Mouse (Mus musculus): ENCODE data around the gene B9d2.

The B9d2 gene

GRCm38 (mm10) chr7:25674297-25674696 is 6.3 kb upstream of the B9d2 start:
- in situ Hi-C loops (cut with MboI, MseI), result no loop called here

GRCm38 (mm10) chr7:25674719-25675300 is 5.8 kb upstream of the B9d2 start, which contains the start of gene Tmem91:
Gene Tmem91, minus strand, starts transcription at chr7:25675166.
- in situ Hi-C loops (cut with MboI, MseI), result no loop called here

DNA sequence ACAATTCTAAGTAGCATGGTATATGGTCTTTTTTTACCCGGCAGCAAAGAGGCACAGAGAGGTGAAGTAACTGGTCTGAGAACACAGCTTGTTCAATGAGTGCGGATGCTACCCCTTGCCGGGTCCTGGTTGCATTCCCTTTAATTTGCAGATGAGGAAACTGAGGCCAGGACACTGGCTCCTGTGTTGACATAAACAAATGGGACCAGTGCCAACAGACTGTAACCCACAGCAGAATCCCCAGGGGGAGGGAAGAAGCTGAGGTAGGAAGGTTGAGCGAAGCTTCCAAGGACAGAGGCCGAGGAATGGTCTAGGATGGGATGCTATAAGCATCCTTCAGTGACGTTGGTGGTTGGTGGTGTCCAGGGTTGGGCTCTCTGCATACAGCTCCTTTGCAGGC is 5.2 kb upstream of the B9d2 start:
- in situ Hi-C loops (cut with MboI, MseI), result no loop called here

GRCm38 (mm10) chr7:25676085-25676781 is 4.3 kb upstream of the B9d2 start:
- in situ Hi-C loops (cut with MboI, MseI), result no loop called here

- in situ Hi-C loops (cut with MboI, MseI), result no loop called here
These were observed 3.6 kb upstream of the B9d2 start for GRCm38 (mm10) chr7:25677013-25677412.

DNA sequence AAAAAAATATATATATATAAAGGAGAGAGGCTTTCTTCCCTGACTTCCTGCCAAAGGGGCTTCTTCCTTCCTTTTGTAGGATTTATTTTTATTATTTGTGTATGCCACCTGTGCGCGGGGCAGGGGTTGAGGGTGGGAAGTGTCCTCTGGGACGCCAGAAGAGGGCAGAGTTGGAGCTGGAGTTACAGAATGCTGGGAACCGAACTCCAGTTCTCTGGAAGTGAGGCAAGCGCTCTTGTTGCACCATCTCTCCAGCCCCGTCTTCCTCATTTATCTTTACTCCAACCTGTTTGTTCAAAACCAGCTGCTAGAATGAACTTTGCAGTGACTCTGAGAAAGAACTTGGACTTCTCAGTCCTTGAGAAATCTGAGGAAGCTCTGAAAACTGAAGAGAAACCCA is 609 bp upstream of the B9d2 start:
- in situ Hi-C loops (cut with MboI, MseI), result loop anchor here (10.0 kb wide), 1 partner anchor 1295 kb away; no protein-coding TSS in a partner anchor

- in situ Hi-C loops (cut with MboI, MseI), result loop anchor here (10.0 kb wide), 1 partner anchor 1297 kb away; no protein-coding TSS in a partner anchor
These were observed 1.0 kb downstream of the B9d2 start for GRCm38 (mm10) chr7:25681341-25682231.

- in situ Hi-C loops (cut with MboI, MseI), result loop anchor here (10.0 kb wide), 1 partner anchor 1299 kb away; no protein-coding TSS in a partner anchor
These were observed 3.0 kb downstream of the B9d2 start for GRCm38 (mm10) chr7:25683474-25684180.

DNA sequence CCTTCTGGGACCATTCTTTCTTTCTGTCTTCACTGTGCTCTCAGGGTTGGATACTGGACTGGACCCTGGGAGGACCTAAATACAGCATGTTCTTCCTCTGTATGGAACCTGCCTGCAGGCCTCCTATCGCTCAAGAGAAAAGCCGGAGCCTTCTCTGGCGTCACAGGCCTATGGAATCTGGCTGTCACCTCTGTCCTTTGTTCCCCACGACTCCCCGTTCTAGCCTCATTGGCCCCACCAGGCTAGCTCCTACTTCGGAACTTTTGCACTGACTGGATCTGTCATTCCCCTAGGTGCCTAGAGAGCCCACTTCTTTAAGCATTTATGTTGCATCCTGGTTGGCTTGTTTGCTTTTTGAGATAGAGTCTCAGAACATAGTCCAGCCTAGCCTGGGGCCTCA is 4.1 kb downstream of the B9d2 start:
- in situ Hi-C loops (cut with MboI, MseI), result loop anchor here (10.0 kb wide), 1 partner anchor 1300 kb away; no protein-coding TSS in a partner anchor

DNA sequence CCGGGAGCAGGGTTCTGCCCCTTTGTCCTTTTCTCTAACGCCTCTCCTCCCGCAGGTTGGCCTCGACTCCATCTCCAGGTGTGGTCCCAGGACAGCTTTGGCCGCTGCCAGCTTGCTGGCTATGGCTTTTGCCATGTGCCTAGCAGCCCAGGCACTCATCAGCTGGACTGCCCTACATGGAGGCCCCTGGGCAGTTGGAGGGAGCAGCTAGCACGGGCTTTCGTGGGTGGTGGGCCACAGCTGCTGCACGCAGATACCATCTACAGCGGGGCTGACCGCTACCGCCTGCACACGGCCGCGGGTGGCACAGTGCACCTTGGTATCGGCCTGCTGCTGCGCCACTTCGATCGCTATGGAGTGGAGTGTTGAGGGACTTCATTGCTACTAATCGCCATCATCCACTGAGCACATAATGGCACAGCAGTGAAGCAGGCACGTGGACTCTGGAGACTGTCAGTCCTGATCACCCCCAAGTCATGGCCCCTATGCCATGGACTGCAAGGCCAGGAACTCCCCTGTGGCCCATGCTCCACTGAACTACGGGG is 5.4 kb downstream of the B9d2 start:
- in situ Hi-C loops (cut with MboI, MseI), result loop anchor here (10.0 kb wide), 1 partner anchor 1301 kb away; no protein-coding TSS in a partner anchor

- in situ Hi-C loops (cut with MboI, MseI), result loop anchor here (10.0 kb wide), 1 partner anchor 1302 kb away; no protein-coding TSS in a partner anchor
These were observed 6.3 kb downstream of the B9d2 start, which contains the start of gene Tgfb1 for GRCm38 (mm10) chr7:25686680-25687531. Gene Tgfb1, plus strand, starts transcription at chr7:25687002.

- in situ Hi-C loops (cut with MboI, MseI), result loop anchor here (10.0 kb wide), 1 partner anchor 1303 kb away; no protein-coding TSS in a partner anchor
These were observed 7.3 kb downstream of the B9d2 start for GRCm38 (mm10) chr7:25687811-25688401.

DNA sequence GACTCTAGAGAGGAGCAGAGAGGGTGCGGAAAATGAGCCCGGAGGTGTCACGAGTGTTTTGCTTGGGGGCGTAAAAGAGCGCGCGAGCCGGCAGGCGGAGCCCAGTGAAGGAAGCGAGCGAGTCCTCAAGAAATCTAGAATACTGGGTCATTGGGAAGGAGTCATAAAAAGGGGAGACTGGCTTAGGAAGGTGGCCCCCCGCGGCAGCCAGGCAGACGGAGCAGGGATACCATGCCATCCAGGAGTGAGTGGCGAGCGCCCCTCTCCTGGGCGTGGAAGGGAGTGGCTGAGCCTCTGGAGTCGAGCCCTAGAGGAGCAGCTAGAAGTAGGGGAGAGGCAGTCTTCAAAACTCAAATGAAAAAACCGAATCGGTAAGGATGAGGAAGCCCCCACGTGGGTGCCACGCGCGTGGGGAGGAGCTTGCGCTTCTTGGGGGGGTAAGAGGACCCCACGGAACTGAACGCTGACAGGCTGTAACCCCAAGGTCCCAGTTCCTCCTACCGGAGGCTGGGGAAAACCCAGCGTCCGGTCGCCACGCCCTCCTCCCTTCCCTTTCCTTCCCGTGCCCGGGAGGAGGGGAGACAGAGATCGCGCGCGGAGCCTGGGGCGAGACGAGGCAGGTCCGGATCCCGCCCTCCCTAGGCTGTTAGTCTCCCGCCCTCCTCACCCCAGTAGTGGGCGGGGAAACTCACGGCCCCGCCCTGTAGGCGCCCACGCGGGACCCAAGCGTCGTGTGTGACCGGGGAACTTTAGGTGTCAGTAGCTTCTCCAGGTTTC is 8.4 kb downstream of the B9d2 start:
- in situ Hi-C loops (cut with MboI, MseI), result loop anchor here (10.0 kb wide), 1 partner anchor 1304 kb away; no protein-coding TSS in a partner anchor

- in situ Hi-C loops (cut with MboI, MseI), result loop anchor here (10.0 kb wide), 1 partner anchor 1305 kb away; no protein-coding TSS in a partner anchor
These were observed 9.0 kb downstream of the B9d2 start for GRCm38 (mm10) chr7:25689603-25690021.

- in situ Hi-C loops (cut with MboI, MseI), result no loop called here
These were observed 9.5 kb downstream of the B9d2 start for GRCm38 (mm10) chr7:25690051-25690450.

- in situ Hi-C loops (cut with MboI, MseI), result no loop called here
These were observed 13.5 kb downstream of the B9d2 start for GRCm38 (mm10) chr7:25694104-25694503.

DNA sequence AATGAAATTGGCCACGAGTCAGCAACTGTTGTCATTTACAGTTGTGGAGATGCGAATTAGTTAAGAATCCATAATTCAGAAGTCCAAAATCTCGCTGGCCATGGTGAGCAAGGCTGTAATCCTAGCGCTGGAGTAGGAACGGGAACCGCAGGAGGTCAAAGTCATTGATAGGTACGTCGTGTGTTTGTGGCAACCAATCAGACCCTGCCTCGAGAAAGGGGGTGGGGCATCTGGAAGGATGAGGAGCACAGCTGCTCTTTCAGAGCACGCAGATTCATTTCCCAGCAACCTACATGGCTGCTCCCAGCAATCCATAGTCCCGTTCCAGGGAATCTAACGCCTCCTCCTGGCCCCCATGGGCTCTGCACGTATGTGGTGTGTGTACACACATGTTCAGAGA is 19.3 kb downstream of the B9d2 start:
- in situ Hi-C loops (cut with MboI, MseI), result loop anchor here (5.0 kb wide), 1 partner anchor 47 kb away; no protein-coding TSS in a partner anchor

GRCm38 (mm10) chr7:25700732-25701131 is 20.2 kb downstream of the B9d2 start:
- in situ Hi-C loops (cut with MboI, MseI), result no loop called here

All from T-helper 2 cell (primary cell).